Mouse (Mus musculus): Measurements from ENCODE around the gene Grb10. TPM values are rescaled to one million over a fixed set of nuclear protein-coding genes. Genes with fewer than 3 reads are reported as not detected.
A peak's percentile ranks its signal among the peaks of the same experiment; 100 is the strongest.

The Grb10 gene
- polyA plus RNA-seq, 1 experiment = 5.3 TPM

DNA sequence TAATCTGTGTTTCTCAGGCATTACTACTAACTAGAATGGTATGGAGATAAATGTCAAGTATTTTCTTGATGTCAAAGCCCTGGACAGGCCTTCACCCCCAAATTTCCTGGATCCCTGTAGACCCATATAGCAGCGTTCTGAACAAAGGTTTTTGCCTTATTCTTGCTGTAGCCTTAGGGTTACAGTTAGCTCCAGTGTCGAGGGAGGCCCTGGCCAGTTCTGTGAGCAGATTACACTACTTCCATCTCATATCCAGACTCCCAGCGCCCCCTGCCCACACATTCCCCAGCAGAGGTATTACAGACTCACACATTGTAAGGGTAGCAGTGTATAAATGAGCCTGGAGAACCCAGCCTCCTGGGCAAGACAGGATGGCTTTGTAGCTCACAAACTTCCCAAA, 615 bp upstream of the Grb10 start:
- no peak for DNase-seq (ENCODE audit: low read depth in 1 of 2, low spot score in 2 of 2)
- TF ChIP-seq POLR2A (IDR thresholded peaks at IDR 0.05; ENCODE audit: low read depth, low read length) (no peak), CTCF (IDR thresholded peaks at IDR 0.05; ENCODE audit: extremely low read depth, insufficient read depth, insufficient read length, insufficient replicate concordance) (no peak)
- no peaks in the 10 kb centered on the region for H3K36me3 ChIP-seq (ENCODE audit: control insufficient read depth, insufficient read depth, low read length)
- H3K27me3 ChIP-seq (ENCODE audit: control insufficient read depth, insufficient read depth, low read length) = peaks cover 22% of the 10 kb centered on the region
- WGBS = 50% methylated on average over 3 of the region's 3 CpGs
- H3K4me3 ChIP-seq (ENCODE audit: extremely low read depth, insufficient read depth, insufficient read length) = no peak overlapping the region
- no peak overlapping the region for H3K27ac ChIP-seq (ENCODE audit: insufficient read depth, low read length)
- no peaks in the 10 kb centered on the region; the same call in 1 of the 2 replicates for H3K4me1 ChIP-seq (ENCODE audit: control insufficient read depth, insufficient read depth, insufficient read length)

DNA sequence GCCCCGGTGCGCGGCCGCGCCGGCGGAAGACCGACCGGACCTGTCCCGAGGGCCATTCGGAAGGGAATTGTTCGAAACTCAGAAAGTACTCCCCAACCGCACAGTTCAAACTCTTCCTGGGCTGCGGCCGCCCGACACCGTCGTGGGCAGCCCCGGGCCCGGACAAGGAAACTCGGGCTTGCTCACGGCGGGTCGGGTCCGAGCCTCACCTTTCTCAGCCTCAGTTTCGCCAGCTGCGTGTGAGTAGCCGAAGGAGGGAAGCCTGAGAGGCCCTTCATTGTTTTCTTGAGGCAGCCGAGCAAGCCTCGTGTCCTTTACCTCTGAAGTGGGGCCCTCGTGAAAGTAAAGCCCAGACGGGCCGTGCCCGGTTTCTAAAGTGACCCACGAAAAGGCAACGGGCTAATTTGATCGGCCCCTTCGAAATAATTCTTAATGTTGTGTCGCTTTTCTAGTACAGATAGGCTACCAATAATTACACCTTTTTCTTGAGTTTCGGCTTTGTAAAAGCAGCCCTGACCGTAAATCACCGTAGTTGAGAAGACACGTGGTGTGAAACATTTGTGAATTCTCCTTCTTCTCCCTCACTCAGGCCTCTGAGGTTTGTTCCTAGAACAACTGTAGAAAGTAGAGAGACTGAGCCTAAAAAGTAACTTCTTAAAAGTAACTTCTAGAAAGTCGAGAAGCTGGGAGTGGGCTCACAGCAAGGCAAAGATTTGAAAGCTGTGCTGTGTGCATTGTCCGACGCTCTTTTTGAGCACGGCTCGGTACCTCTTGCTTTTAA, 604 bp downstream of the Grb10 start:
- WGBS = 10% methylated on average over 48 of the region's 48 CpGs
- no peak overlapping the region for H3K27ac ChIP-seq (ENCODE audit: insufficient read depth, low read length)
- H3K36me3 ChIP-seq (ENCODE audit: control insufficient read depth, insufficient read depth, low read length) = no peaks in the 10 kb centered on the region
- H3K4me3 ChIP-seq (ENCODE audit: extremely low read depth, insufficient read depth, insufficient read length) = peak overlapping the region; percentile 4; the same call in 1 of the 2 replicates
- no peaks in the 10 kb centered on the region; the same call in 1 of the 2 replicates for H3K4me1 ChIP-seq (ENCODE audit: control insufficient read depth, insufficient read depth, insufficient read length)
- no peak for DNase-seq (ENCODE audit: low read depth in 1 of 2, low spot score in 2 of 2)
- TF ChIP-seq POLR2A (IDR thresholded peaks at IDR 0.05; ENCODE audit: low read depth, low read length) (no peak), CTCF (IDR thresholded peaks at IDR 0.05; ENCODE audit: extremely low read depth, insufficient read depth, insufficient read length, insufficient replicate concordance) (no peak)
- peaks cover 22% of the 10 kb centered on the region for H3K27me3 ChIP-seq (ENCODE audit: control insufficient read depth, insufficient read depth, low read length)

DNA sequence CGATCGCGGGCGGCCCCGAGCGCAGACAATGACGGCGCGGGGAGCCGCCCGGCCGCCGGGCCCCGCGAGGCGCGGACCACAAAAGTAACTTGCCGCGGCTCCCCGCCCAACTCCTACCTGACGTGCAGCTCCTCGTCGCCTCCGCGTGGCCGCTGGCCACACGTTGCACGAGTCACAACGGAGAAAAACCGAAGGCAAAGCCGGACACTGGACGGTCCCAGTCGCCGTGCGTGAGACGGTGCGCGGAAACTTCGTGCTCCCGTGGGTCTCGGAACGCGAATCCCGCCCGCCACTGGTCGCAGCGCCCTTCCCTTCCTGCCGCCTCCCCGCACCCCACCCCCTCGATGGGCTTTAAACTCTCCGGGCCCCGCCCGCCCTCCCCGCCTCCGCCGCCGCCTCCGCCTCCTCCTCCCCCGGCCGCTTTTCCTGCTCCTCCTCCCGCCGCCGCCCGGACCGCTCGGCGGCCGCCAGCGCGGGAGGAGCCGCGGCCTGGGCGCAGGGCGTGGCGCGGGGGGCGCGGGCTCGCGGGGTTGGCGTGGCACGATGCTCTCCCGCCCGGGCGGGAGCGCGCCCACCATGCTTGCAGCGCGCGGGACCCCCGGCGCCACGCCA, 1.3 kb downstream of the Grb10 start:
- no peaks in the 10 kb centered on the region for H3K36me3 ChIP-seq (ENCODE audit: control insufficient read depth, insufficient read depth, low read length)
- DNase-seq (ENCODE audit: low read depth in 1 of 2, low spot score in 2 of 2) = no peak
- H3K27me3 ChIP-seq (ENCODE audit: control insufficient read depth, insufficient read depth, low read length) = peaks cover 23% of the 10 kb centered on the region
- WGBS = 4% methylated on average over 64 of the region's 93 CpGs
- H3K27ac ChIP-seq (ENCODE audit: insufficient read depth, low read length) = no peak overlapping the region
- H3K4me1 ChIP-seq (ENCODE audit: control insufficient read depth, insufficient read depth, insufficient read length) = no peaks in the 10 kb centered on the region; the same call in 1 of the 2 replicates
- peak overlapping the region; percentile 30 for H3K4me3 ChIP-seq (ENCODE audit: extremely low read depth, insufficient read depth, insufficient read length)
- TF ChIP-seq CTCF (IDR thresholded peaks at IDR 0.05; ENCODE audit: extremely low read depth, insufficient read depth, insufficient read length, insufficient replicate concordance) = no peak

DNA sequence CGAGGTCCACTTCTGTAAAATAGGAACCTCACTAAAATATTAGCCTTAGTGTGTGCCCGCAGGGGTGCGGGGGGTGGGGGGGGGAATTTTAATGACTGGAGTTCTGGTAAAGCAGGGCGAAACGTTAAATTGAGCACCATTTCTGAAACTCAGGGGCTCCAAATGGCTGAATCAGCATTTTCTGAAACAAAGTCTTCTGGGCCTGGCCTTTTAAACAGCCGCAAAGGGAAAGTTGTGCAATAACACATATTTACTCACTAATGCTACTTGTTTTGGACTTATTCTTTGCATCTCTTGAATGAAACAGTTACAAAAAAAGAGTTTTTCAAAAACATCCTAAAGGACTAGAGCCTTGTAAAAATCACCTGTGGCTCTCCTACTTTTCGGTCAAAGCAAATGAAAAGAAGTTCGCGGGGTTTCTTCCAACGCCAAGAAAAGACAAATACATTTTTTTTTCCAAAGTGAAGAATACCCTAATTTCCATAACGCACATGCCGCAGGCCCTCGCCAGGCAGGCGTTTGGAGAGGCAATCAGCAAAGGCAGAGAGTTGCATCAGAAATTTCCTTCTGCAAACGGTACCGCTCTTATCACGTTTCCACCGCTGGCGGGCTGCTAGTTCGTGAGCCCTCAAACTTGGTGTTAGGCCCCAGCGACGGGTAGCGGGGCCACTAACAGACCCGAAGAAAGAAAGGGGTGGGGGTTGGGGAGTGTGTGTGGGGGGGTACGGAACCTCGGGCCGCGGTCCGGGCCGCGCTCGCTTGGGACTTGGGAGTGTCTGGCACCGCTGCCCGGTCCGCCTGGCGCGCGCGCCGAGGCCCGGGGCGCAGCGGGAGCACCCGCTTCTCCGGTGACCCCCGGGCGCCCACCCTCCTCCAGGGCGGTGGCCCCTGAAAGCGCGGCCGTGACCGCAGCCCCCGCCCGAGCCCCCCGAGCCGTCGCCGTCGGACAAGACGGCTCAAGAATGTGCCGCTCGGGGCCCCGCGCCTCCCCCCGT, 2.3 kb downstream of the Grb10 start:
- H3K27me3 ChIP-seq (ENCODE audit: control insufficient read depth, insufficient read depth, low read length) = peaks cover 22% of the 10 kb centered on the region
- no peaks in the 10 kb centered on the region for H3K36me3 ChIP-seq (ENCODE audit: control insufficient read depth, insufficient read depth, low read length)
- no peak overlapping the region for H3K27ac ChIP-seq (ENCODE audit: insufficient read depth, low read length)
- DNase-seq (ENCODE audit: low read depth in 1 of 2, low spot score in 2 of 2) = no peak
- TF ChIP-seq POLR2A (IDR thresholded peaks at IDR 0.05; ENCODE audit: low read depth, low read length) (no peak), CTCF (IDR thresholded peaks at IDR 0.05; ENCODE audit: extremely low read depth, insufficient read depth, insufficient read length, insufficient replicate concordance) (no peak)
- 7% methylated on average over 45 of the region's 65 CpGs for WGBS
- H3K4me1 ChIP-seq (ENCODE audit: control insufficient read depth, insufficient read depth, insufficient read length) = no peaks in the 10 kb centered on the region; the same call in 1 of the 2 replicates
- H3K4me3 ChIP-seq (ENCODE audit: extremely low read depth, insufficient read depth, insufficient read length) = 0 out of 2 replicates have a peak overlapping the region, but pooled peaks have one; percentile 4

DNA sequence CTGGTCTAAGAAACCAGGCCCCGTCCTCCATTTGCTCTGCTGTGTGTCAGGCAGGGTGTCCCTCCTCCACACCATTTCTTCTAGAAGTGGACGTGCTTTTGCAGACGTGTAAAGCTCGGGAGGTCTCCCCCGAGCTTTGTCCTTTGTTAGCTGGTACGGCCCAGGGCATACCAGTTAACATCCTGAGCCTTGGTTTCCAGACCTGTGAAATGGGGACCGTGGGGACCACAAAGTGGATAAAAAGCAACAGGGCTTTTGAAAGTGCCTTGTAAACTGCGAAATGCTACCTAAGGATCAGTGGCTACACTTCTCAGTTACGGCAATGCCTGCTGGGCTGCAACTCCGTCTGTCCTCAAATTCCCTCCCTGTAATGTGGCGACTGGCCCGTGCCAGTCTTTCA, 3.2 kb downstream of the Grb10 start:
- Histone ChIP-seq H3K27ac (ENCODE audit: insufficient read depth, low read length) (no peak overlapping the region), H3K4me1 (ENCODE audit: control insufficient read depth, insufficient read depth, insufficient read length) (no peaks in the 10 kb centered on the region; the same call in 1 of the 2 replicates), H3K36me3 (ENCODE audit: control insufficient read depth, insufficient read depth, low read length) (no peaks in the 10 kb centered on the region), H3K27me3 (ENCODE audit: control insufficient read depth, insufficient read depth, low read length) (peaks cover 22% of the 10 kb centered on the region), H3K4me3 (ENCODE audit: extremely low read depth, insufficient read depth, insufficient read length) (no peak overlapping the region)
- DNase-seq (ENCODE audit: low read depth in 1 of 2, low spot score in 2 of 2) = no peak
- no peak for TF ChIP-seq CTCF (IDR thresholded peaks at IDR 0.05; ENCODE audit: extremely low read depth, insufficient read depth, insufficient read length, insufficient replicate concordance)
- TF ChIP-seq POLR2A (IDR thresholded peaks at IDR 0.05; ENCODE audit: low read depth, low read length) = no peak
- WGBS = 52% methylated on average over 12 of the region's 12 CpGs

DNA sequence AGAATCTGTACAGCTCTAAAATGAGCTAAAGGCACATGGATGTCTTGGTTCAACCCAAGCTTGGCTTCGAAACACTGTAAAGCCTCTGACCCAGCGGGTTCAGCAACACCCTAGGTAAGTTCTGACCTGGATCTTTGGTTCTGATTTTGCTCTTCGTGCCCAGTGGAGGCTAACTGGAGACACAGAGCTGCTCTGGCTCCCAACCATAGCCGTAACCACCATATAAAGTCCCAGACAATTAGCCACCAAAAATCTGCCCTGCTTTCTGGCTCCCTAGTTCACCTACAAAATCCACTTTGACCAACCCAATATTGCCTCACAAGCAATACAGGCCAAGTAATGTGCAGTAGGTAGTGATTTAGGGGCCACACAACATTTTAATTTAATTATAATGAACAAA, 3.7 kb downstream of the Grb10 start:
- no peaks in the 10 kb centered on the region for H3K36me3 ChIP-seq (ENCODE audit: control insufficient read depth, insufficient read depth, low read length)
- TF ChIP-seq POLR2A (IDR thresholded peaks at IDR 0.05; ENCODE audit: low read depth, low read length) (no peak), CTCF (IDR thresholded peaks at IDR 0.05; ENCODE audit: extremely low read depth, insufficient read depth, insufficient read length, insufficient replicate concordance) (no peak)
- H3K4me3 ChIP-seq (ENCODE audit: extremely low read depth, insufficient read depth, insufficient read length) = no peak overlapping the region
- peaks cover 22% of the 10 kb centered on the region for H3K27me3 ChIP-seq (ENCODE audit: control insufficient read depth, insufficient read depth, low read length)
- H3K4me1 ChIP-seq (ENCODE audit: control insufficient read depth, insufficient read depth, insufficient read length) = no peaks in the 10 kb centered on the region; the same call in 1 of the 2 replicates
- no peak for DNase-seq (ENCODE audit: low read depth in 1 of 2, low spot score in 2 of 2)
- no peak overlapping the region for H3K27ac ChIP-seq (ENCODE audit: insufficient read depth, low read length)
- WGBS = 81% methylated on average over 4 of the region's 4 CpGs
